In genomic region chr3:123025634-123026033, GRCm38 (mm10) we compare ENCODE assay signal across 31 mouse cellular contexts. TPM values are rescaled to one million over a fixed set of nuclear protein-coding genes. Genes with fewer than 3 reads are reported as not detected.
DNase-seq lines count a peak whose midpoint lies in the region; ATAC-seq and TF ChIP-seq lines count a peak whose summit lies in the region.
"Had no signal": no experiment of that assay in that cellular context is flagged by ENCODE, and none has a peak within 500 bp of the region (broad histone marks: within the 10 kb centered on the region; RNA-seq: fewer than 3 reads in every experiment).

No protein-coding gene starts in this region.

- H3K27me3 ChIP-seq in embryonic facial prominence, embryonic 14.5 days (replicated peaks; ENCODE audit: control insufficient read depth, insufficient read depth, low read length), result no peaks in the 10 kb centered on the region
- H3K27me3 ChIP-seq in embryonic facial prominence, embryonic 10.5 days (replicated peaks; ENCODE audit: low read depth, poor library complexity, severe bottlenecking), result no peaks in the 10 kb centered on the region
- H3K27me3 ChIP-seq in stomach, embryonic 15.5 days (replicated peaks), result no peaks in the 10 kb centered on the region
- H3K27me3 ChIP-seq in stomach, postnatal 0 days (ENCODE audit: control insufficient read depth, insufficient read depth, low read length), result no peaks in the 10 kb centered on the region
- H3K27me3 ChIP-seq: CH12.LX; embryonic facial prominence, embryonic 12.5 days; embryonic facial prominence, embryonic 15.5 days; forebrain, embryonic 13.5 days; forebrain, embryonic 15.5 days; Patski had no signal

- 58% methylated on average over 3 of the region's 3 CpGs for WGBS in embryonic facial prominence, embryonic 14.5 days
- WGBS in embryonic facial prominence, embryonic 10.5 days, result 66% methylated on average over 3 of the region's 3 CpGs
- 42% methylated on average over 3 of the region's 3 CpGs for WGBS in stomach, embryonic 15.5 days
- 42% methylated on average over 3 of the region's 3 CpGs for WGBS in stomach, postnatal 0 days

- H3K9me3 ChIP-seq in embryonic facial prominence, embryonic 14.5 days (ENCODE audit: control insufficient read depth, low read length), result no peaks in the 10 kb centered on the region
- H3K9me3 ChIP-seq in embryonic facial prominence, embryonic 10.5 days, result no peaks in the 10 kb centered on the region
- no peaks in the 10 kb centered on the region for H3K9me3 ChIP-seq in stomach, embryonic 15.5 days
- H3K9me3 ChIP-seq in stomach, postnatal 0 days (ENCODE audit: control insufficient read depth, low read length), result no peaks in the 10 kb centered on the region
- H3K9me3 ChIP-seq: embryonic facial prominence, embryonic 12.5 days; embryonic facial prominence, embryonic 15.5 days; forebrain, embryonic 10.5 days; forebrain, embryonic 13.5 days; forebrain, embryonic 15.5 days; G1E had no signal

- DNase-seq in embryonic facial prominence, embryonic 14.5 days (ENCODE audit: low spot score), result peak; percentile 15
- no peak for DNase-seq in embryonic facial prominence, embryonic 10.5 days (ENCODE audit: low spot score)
- peak; percentile 67 for DNase-seq in testis, postnatal 14 days (ENCODE audit: low spot score)
- no peak for DNase-seq in testis, postnatal 10 days (ENCODE audit: low spot score)
- DNase-seq in stomach, postnatal 0 days (ENCODE audit: low spot score), result no peak
- no peak for DNase-seq in lung, postnatal 4 days
- no peak for DNase-seq in adrenal gland, adult (ENCODE audit: inconsistent age in 2 of 2, low spot score in 1 of 2)
- DNase-seq: adrenal gland, postnatal 10 days; adrenal gland, postnatal 25 days; B cell, adult 2 months; cerebellum, adult 11 months; cerebellum, adult 18-20 months; cerebellum, adult 8-10 months; cerebellum, adult 9-11 months; cerebellum, postnatal 14 days; cerebellum, postnatal 36 days; embryo, embryonic 11 days; forebrain, postnatal 0 days had no signal

- H3K36me3 ChIP-seq in embryonic facial prominence, embryonic 14.5 days (ENCODE audit: control insufficient read depth, insufficient read depth, low read length), result no peaks in the 10 kb centered on the region
- H3K36me3 ChIP-seq in embryonic facial prominence, embryonic 10.5 days (replicated peaks), result no peaks in the 10 kb centered on the region
- H3K36me3 ChIP-seq in stomach, embryonic 15.5 days, result no peaks in the 10 kb centered on the region
- no peaks in the 10 kb centered on the region for H3K36me3 ChIP-seq in stomach, postnatal 0 days (ENCODE audit: control insufficient read depth, insufficient read depth, low read length)
- H3K36me3 ChIP-seq: embryonic facial prominence, embryonic 12.5 days; embryonic facial prominence, embryonic 15.5 days; forebrain, embryonic 10.5 days; forebrain, embryonic 15.5 days; G1E had no signal

- no peak for ATAC-seq in embryonic facial prominence, embryonic 14.5 days (ENCODE audit: low read depth)
- ATAC-seq in stomach, embryonic 15.5 days (ENCODE audit: insufficient read depth, low FRiP score, low read depth), result peak; percentile 47; the same call in 1 of the 2 replicates
- ATAC-seq in stomach, postnatal 0 days (ENCODE audit: low FRiP score, low TSS enrichment), result peak; percentile 63
- ATAC-seq: activated CD4-positive, CD25-positive, alpha-beta regulatory T cell, adult 4 months; CD4-positive, CD25-positive, alpha-beta regulatory T cell, adult 4 months; forebrain, embryonic 13.5 days; forebrain, embryonic 15.5 days; forebrain, postnatal 0 days; Patski had no signal

- no peak overlapping the region for H3K4me3 ChIP-seq in embryonic facial prominence, embryonic 14.5 days (ENCODE audit: low read depth, low read length)
- H3K4me3 ChIP-seq in embryonic facial prominence, embryonic 10.5 days, result no peak overlapping the region
- H3K4me3 ChIP-seq in stomach, embryonic 15.5 days (replicated peaks), result no peak overlapping the region
- no peak overlapping the region for H3K4me3 ChIP-seq in stomach, postnatal 0 days (ENCODE audit: low read depth, low read length)
- H3K4me3 ChIP-seq: embryonic facial prominence, embryonic 12.5 days; embryonic facial prominence, embryonic 15.5 days; erythroblast, embryonic 14.5 days; forebrain, embryonic 10.5 days; forebrain, embryonic 13.5 days; forebrain, embryonic 15.5 days had no signal

- no peaks in the 10 kb centered on the region for H3K4me1 ChIP-seq in embryonic facial prominence, embryonic 14.5 days (ENCODE audit: control insufficient read depth, insufficient read depth, low read length)
- H3K4me1 ChIP-seq in embryonic facial prominence, embryonic 10.5 days, result no peaks in the 10 kb centered on the region
- H3K4me1 ChIP-seq in stomach, embryonic 15.5 days, result no peaks in the 10 kb centered on the region
- no peaks in the 10 kb centered on the region for H3K4me1 ChIP-seq in stomach, postnatal 0 days (replicated peaks; ENCODE audit: control insufficient read depth, insufficient read depth)
- H3K4me1 ChIP-seq: embryonic facial prominence, embryonic 12.5 days; embryonic facial prominence, embryonic 15.5 days; forebrain, embryonic 13.5 days; forebrain, embryonic 15.5 days had no signal

- H3K4me2 ChIP-seq in embryonic facial prominence, embryonic 14.5 days (ENCODE audit: low read depth, low read length), result no peak overlapping the region
- no peak overlapping the region for H3K4me2 ChIP-seq in stomach, embryonic 15.5 days
- no peak overlapping the region for H3K4me2 ChIP-seq in stomach, postnatal 0 days (replicated peaks; ENCODE audit: low read depth)
- H3K4me2 ChIP-seq: embryonic facial prominence, embryonic 12.5 days; embryonic facial prominence, embryonic 15.5 days; forebrain, embryonic 13.5 days; forebrain, embryonic 15.5 days had no signal

- H3K27ac ChIP-seq in embryonic facial prominence, embryonic 14.5 days (replicated peaks; ENCODE audit: low read depth, low read length), result no peak overlapping the region
- H3K27ac ChIP-seq in embryonic facial prominence, embryonic 10.5 days (replicated peaks), result no peak overlapping the region
- peak overlapping the region; percentile 38; the same call in 1 of the 2 replicates for H3K27ac ChIP-seq in stomach, embryonic 15.5 days
- H3K27ac ChIP-seq in stomach, postnatal 0 days (replicated peaks), result peak overlapping the region; percentile 65
- H3K27ac ChIP-seq: embryonic facial prominence, embryonic 12.5 days; embryonic facial prominence, embryonic 15.5 days; forebrain, embryonic 10.5 days; forebrain, embryonic 13.5 days; forebrain, embryonic 15.5 days had no signal

- TF ChIP-seq EP300 in stomach, postnatal 0 days (optimal IDR thresholded peaks at IDR 0.05), result no peak

- no peak for TF ChIP-seq CTCF in stomach, postnatal 0 days (IDR thresholded peaks at IDR 0.05; ENCODE audit: low read depth)

- no peak overlapping the region for H3K9ac ChIP-seq in embryonic facial prominence, embryonic 14.5 days (ENCODE audit: low read depth, low read length)
- no peak overlapping the region for H3K9ac ChIP-seq in stomach, embryonic 15.5 days
- no peak overlapping the region for H3K9ac ChIP-seq in stomach, postnatal 0 days (ENCODE audit: low read length)
- H3K9ac ChIP-seq: embryonic facial prominence, embryonic 12.5 days; embryonic facial prominence, embryonic 15.5 days; forebrain, embryonic 13.5 days; forebrain, embryonic 15.5 days; forebrain, postnatal 0 days had no signal

RNA-seq across cellular contexts. Expression of gene Myoz2, which starts 9.2 kb away (rescaled TPM):
- 64.7 and 94.7 TPM in 2 replicates for polyA plus RNA-seq in embryonic facial prominence, embryonic 14.5 days (2014; fragmentation: Nextera tagmentation; extraction: Ambion mirVana)
- polyA plus RNA-seq in embryonic facial prominence, embryonic 10.5 days (2016; fragmentation: Nextera tagmentation; extraction: Ambion mirVana), result not detected in 2 replicates
- polyA plus RNA-seq in stomach, embryonic 15.5 days (2015; fragmentation: Nextera tagmentation; extraction: Ambion mirVana), result 0.95 and 1.2 TPM in 2 replicates
- 1.1 and 1.2 TPM in 2 replicates for polyA plus RNA-seq in stomach, postnatal 0 days (2015; fragmentation: Nextera tagmentation; extraction: Ambion mirVana)
- polyA plus RNA-seq: activated CD4-positive, CD25-positive, alpha-beta regulatory T cell, adult 4 months; adrenal gland, adult 2 months; erythroblast, embryonic 14.5 days; forebrain, embryonic 10.5 days; forebrain, embryonic 13.5 days; forebrain, embryonic 15.5 days; forebrain, postnatal 0 days; G1E had no signal

RNA-seq across cellular contexts. Expression of gene Usp53, which starts 41.3 kb away (rescaled TPM):
- polyA plus RNA-seq in embryonic facial prominence, embryonic 14.5 days (2014; fragmentation: Nextera tagmentation; extraction: Ambion mirVana), result 7.7 and 8.1 TPM in 2 replicates
- 5.9 and 7.5 TPM in 2 replicates for polyA plus RNA-seq in embryonic facial prominence, embryonic 10.5 days (2016; fragmentation: Nextera tagmentation; extraction: Ambion mirVana)
- 15.2 and 18.7 TPM in 2 replicates for polyA plus RNA-seq in stomach, embryonic 15.5 days (2015; fragmentation: Nextera tagmentation; extraction: Ambion mirVana)
- 24.2 and 27.8 TPM in 2 replicates for polyA plus RNA-seq in stomach, postnatal 0 days (2015; fragmentation: Nextera tagmentation; extraction: Ambion mirVana)

Comparison
In these comparisons a context has a peak if more than half of its experiments do, and no peak if none do; other contexts are left out.
1. DNase-seq: peak in embryonic facial prominence, embryonic 14.5 days (single experiment) and testis, postnatal 14 days (single experiment); none in embryonic facial prominence, embryonic 10.5 days (single experiment), testis, postnatal 10 days (single experiment), stomach, postnatal 0 days (single experiment), lung, postnatal 4 days (0 of 2) and adrenal gland, adult (0 of 2).
2. RNA of gene Myoz2, which starts 9.2 kb away (polyA plus RNA-seq): 64.7 to 94.7 TPM in embryonic facial prominence, embryonic 14.5 days; 1.1 to 1.2 TPM in stomach, postnatal 0 days, 0.95 to 1.2 TPM in stomach, embryonic 15.5 days and not detected in embryonic facial prominence, embryonic 10.5 days; every median in the first group is over 10 times any median in the second.
3. H3K27ac ChIP-seq: peak in stomach, embryonic 15.5 days (single experiment) and stomach, postnatal 0 days (single experiment); none in embryonic facial prominence, embryonic 14.5 days (single experiment) and embryonic facial prominence, embryonic 10.5 days (single experiment).